Mouse (Mus musculus) urinary bladder, postnatal 36 days (tissue): Measurements from ENCODE around the gene Thsd1.
"Not testable (repeated sequence)": the region's sequence is repeated elsewhere in the genome, so short reads cannot be mapped to it uniquely, and the experiment has no call there.

Experiments
- DNase-seq, 2 experiments: peaks; one replicate each; pipeline ENCODE4 v3.0.0; 2022; ENCODE audit warnings: low spot score in 2 of 2, mixed read lengths in 1 of 2

Gene Thsd1

DNA sequence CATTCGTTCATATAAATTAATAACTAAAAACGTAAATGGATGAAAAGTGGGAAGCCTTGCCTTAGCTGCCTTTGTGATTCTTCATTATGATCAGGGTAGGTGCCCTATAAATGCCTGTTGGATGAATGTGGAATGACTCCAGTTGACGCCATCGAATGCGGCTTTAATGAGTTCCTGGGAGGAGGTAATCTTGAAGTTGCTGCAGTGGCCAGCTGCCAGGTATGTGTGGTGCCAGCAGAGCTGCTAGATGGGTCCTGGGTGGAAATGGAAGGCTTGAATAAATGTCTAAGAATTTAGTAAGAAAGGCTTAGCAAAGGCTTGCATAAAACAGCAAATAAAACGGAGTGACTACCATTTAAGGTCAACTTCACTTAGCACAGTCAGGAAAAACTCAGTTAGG lies 37.7 kb downstream of the Thsd1 start:
- peak in 1 of 2 experiments; percentile 50 for DNase-seq

GRCm38 (mm10) chr8:22265194-22265593 lies 38.1 kb downstream of the Thsd1 start:
- DNase-seq, result no peak

DNA sequence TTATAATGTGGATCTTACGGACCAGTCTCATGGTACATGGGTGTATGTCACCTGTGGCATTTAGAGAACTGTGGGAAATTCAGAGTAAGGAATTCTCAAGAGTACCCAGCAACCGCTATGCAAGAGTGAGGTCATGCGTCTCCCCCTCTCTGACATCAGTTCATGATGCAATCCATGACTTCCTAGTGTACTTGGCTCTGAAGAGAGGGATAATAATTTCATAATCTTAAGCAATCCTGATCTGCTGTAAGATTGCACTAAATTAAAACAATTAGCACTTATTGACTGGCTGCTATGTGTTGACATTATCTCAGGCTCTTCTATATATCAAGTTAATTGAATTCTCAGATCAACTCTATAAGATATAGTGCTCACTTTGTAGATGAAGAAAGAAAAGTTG lies 39.7 kb downstream of the Thsd1 start:
- DNase-seq, result no peak

- no peak for DNase-seq
These were observed 46.0 kb downstream of the Thsd1 start for GRCm38 (mm10) chr8:22273142-22273541.

GRCm38 (mm10) chr8:22274641-22275040 lies 47.5 kb downstream of the Thsd1 start:
- no peak for DNase-seq

DNA sequence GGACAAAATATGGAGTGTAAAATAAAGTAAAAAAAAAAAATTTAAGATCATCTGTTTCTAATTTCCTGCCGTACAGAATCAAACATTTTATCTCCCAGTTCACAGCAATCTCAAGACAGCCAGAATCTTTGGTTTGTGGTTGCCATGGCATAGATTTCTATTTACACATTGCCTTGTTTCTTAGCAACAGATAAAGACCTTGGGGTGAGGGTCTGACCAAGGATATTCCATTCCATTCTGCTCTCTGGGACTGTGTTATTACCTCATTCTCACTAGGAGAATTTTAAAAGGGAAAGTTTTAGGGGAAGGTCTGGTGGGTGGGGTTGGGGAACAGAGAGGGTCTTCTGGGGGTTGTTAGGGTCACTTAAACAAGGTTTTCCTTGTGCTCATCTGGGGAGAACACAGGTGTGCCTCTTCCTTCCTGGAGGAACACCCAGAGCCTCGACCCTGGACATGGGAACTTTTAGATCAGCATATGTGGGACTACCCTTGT lies 55.9 kb downstream of the Thsd1 start, which contains the start of gene Tpte:
Gene Tpte, plus strand, starts transcription at position 443 of the 493 bp plus-strand sequence.
- DNase-seq, result no peak

DNA sequence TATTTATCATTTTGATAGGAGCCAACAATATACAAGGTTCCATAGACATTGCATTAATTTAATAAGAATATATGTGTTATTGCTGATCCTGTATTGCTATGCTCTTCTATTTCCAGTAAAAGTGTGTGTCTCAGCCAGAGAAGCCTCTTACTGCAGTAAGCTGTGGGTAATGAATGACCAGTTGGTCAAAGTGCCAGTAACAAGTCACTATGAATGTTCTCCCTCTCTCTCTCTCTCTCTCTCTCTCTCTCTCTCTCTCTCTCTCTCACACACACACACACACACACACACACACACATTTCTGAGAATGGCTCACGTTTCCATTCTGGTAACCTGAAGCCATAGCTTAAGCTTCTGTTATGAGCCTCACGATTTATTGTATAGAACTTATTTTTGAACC lies 75.2 kb downstream of the Thsd1 start:
- no peak for DNase-seq

GRCm38 (mm10) chr8:22302896-22303306 lies 75.8 kb downstream of the Thsd1 start:
- no peak for DNase-seq

GRCm38 (mm10) chr8:22304045-22304444 lies 76.9 kb downstream of the Thsd1 start:
- not testable (repeated sequence) for DNase-seq

- no peak for DNase-seq
These were observed 79.9 kb downstream of the Thsd1 start for GRCm38 (mm10) chr8:22306999-22307398.
